Mouse (Mus musculus) layer of hippocampus, postnatal 36 days (tissue): ENCODE measurements around the gene Fto. TPM values are rescaled to one million over a fixed set of nuclear protein-coding genes. Genes with fewer than 3 reads are reported as not detected.

Experiments
- DNase-seq, 2 experiments: peaks; one replicate each; pipeline ENCODE4 v3.0.0; 2022
- total RNA-seq, 2 experiments: library from RNA; stranded (reverse); gene quantifications; 2 replicates each; pipeline ENCODE4 v1.2.3; 2021

The Fto gene
- total RNA-seq, 2 experiments from 2014 or later = 136 to 140 TPM

DNA sequence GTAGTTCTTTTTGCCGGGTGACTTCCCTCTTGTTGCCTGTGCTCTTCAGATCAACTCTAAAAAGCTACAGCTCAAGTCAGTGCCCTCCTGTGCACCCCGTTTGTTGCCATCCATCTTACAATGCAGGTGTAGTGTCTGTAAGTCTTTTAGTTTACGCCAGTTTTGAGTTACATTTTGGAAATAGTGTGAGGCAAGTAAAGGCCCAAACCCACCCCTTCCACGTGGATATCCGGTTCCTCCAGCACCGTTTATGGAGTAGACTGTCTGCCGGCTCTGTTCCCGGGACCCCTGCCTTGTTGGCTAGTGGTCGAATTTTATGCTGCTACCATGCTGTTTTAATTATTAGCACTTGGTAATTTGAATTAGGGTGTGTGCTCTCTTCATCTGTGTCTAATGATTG lies 46.2 kb downstream of the Fto start:
- no peak for DNase-seq

DNA sequence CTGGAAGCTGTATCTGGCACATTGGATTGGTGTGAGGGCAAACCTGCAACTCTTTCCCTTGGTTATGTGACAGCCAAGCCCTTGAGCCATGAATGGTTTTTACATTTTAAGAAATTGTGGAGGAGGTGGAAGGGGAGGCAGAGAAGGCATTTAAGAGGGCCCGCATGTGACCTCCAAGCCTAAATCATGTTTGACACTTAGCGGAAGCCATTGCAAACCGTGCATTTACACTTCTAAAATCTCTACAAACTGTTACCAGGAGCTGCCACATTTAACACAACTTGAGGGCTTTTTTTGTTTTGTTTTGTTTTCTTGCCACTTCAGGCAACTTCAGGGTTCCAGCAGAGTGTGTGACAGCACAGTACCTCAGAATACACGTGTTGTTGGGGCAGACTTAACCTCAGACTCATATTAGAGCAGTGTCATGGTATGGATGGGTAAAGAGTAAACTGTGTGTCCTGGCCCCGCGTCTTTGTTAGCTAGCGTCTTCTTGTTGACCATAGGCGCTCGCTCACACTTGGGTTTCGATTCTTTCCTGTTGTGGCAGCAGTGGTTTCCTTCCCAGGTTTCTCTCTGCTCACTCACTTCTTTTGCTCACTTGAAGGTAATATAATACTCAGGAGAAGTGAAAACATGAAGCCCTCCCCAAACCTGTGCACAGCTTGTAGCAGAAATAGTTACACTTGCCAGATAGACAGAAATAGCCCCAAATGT lies 47.5 kb downstream of the Fto start:
- no peak for DNase-seq

DNA sequence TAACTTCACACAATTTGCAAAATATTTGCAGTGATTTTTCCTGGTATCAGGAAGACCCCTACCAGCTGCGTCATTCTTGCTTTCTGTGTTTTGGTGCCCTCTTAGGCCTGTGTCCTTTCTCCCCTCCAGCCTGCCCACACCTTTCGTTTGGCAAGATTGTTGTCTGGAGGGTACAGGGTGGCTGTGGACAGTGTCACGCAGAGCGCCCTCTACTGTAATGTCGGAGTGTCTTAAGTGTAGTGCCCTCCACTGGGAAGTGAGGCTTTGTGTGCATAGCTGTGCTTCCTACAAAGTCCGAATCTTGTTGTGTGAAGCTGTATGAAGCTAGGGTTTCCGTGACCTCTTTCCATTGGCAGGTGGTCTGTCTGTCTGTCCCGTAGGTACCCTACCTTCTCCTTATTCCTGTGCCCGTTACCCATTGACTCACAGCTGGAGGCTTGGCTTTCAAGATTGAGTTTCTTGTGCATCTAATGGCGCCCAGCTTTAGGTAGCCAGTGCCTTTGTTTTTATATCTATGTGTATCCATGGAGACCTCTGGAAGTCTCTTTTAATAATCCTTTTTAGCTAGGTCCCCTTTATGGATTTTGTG lies 50.0 kb downstream of the Fto start:
- DNase-seq = no peak

DNA sequence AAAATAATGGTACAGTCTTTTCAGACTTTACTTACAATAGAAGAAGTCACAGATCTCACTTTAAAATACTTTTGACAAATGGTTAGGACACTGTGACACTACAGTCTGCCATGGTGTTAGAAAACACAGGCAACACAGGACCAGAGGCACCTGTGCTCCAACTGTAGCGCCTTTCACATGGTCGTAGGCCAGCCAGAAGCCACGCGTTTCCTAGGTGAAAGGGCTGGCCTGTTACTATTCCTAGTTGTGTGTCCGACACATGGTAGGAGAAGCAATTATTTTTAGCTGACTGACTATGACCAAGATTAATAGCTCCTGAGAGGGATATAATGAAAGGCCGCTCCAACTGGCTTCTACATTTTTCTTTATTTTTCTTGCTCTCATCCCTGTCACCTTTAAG lies 50.9 kb downstream of the Fto start:
- no peak for DNase-seq

DNA sequence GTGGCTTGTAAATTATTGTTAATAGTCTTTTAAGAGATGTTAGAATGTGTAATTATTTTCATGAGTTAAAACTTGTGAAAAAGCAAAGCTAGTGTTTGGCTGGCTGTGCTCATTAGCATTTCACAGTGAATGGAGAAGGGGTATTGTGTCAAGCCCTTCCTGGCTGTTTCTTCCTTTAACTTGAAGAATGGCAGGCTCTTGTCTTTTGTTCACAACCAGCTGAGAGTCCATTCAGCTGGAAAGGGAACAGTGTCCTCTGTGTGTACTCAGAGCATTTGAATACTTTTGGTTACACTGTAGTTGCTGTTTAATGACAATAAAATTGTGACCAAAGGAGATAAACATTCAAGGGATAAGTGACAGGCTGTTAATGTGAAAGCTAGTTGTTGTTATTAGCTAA lies 52.5 kb downstream of the Fto start:
- no peak for DNase-seq

DNA sequence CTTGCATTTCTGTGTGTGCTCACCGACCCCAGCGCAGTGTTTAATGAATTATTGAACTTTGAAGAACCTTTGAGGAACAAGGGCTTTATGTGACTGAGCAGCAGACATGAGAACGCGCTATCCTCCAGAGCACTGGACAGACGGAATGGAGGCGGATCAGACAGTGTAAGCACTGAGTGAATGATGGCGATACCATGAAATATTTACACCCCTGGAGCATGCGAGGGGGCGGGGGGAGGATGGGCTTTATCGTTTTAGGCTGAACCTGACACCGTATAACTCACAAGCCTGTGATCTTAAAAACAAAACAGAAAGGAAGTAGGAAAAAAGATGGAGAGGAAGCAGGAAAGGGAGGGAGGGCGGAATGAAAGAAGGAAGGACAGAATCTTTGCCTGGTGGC lies 57.6 kb downstream of the Fto start:
- DNase-seq = no peak

DNA sequence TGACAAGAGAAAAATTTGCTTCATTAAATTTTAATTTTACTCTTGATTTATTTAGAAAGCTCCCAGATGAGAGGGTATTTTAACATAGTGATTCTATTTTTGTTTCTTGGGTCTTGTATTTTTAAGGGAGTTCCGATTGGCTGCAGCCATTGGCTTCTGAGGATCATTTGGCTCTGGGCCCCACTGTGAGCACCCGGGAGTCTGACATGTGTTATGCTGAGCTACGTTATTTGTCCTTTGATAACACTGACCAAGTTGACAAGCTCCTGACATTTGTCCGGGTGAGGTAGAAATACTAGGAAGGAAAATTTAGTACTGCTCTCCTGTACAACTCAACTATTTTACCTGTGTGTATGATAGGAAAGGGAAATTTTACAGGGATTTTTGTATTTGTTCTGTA lies 58.7 kb downstream of the Fto start:
- no peak for DNase-seq

DNA sequence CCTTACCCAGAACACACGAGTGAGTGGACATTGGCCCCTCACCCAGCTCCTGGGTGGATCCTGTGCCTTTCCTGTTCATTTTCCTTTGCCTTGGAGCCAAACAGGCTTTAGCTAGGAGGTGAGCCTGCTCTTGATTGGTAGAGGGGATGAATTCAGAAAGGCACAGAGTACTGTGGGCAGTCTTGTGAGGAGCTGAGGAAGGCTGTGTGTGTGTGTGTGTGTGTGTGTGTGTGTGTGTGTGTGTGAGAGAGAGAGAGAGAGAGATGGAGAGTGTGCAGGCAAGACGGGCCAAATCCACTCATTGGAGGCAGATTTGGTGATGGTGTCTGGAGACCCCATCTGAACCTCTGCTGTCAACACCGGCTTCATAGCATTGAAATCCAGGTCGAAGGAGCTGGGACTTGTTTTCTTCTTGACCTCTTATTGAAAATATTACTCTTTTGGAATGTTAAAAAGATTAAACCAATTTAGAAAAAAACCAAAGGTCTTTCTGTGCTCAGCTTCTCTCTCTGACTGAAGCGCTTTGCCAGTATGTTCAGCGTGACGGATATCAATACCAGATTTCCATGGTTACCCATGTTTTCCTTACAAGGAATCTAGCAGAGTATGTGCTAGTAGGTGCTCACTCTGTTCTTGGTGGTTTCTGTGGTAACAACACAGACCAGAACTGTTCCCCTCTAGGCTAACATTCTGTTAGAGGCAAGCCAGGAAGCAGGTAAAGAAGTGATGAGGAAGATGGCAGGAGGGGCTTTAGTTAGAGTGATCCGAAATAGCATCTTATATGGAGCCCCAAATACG lies 59.7 kb downstream of the Fto start:
- no peak for DNase-seq

DNA sequence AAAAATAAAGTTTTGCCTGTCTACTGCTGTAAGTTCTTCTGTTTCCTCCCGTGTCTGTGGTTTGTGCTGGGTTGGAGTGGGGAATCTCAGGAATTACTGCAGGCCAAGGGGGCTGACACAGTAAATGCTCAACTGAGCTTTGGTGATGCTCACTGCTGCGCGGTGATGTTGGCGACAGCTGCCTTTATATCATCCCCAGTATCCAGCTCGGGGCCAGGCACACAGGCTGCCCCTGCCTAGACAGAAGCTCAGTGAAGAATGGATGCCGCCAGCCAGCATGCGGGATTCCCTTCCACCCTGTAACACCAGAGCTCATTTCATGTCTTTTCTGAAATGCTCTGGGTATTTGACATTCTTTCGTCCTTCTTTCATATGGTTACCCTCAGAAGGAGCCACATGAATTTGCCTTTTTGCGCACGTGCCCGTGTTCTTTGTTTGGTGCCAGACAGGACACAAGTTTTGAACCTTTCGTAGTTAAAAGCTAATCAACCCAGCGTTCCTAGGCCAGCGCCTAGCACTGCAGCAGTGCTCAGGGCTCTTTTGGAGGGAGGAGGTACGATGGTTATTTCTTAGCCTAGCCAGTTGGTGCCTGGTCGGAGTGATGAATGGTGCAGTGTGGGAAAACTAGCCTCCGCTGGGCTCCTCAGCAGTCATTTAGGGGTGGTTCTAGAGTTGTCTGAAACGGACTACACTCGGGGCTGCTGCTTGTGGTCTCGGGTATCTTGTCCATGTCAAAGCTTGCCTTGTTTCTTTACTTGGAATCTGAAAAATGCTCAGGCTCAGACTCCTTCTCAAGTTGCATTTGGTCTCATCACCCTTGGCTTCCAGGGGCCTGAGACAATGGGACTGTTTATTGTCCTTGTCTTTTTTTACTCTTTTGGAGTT lies 62.0 kb downstream of the Fto start:
- DNase-seq = no peak

DNA sequence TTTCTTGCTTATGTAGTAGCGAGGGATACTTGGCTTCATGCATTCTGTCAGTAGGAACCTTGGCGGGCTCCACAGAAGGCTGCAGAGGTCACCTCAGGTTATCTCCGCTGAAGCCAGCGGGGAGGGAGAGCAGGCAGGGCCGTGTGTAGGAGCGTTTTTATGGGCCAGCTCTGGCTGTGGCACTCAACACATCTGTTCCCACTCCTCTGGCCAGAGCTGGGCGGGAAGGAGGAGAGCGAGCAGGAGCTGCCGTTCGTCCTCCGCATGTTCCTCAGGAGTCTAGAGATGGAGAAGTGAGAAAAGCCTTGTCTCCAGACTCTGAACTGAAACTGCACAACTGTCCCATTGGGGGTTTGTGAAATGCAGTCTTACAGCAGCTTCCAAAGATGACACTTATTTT lies 63.5 kb downstream of the Fto start:
- no peak for DNase-seq

DNA sequence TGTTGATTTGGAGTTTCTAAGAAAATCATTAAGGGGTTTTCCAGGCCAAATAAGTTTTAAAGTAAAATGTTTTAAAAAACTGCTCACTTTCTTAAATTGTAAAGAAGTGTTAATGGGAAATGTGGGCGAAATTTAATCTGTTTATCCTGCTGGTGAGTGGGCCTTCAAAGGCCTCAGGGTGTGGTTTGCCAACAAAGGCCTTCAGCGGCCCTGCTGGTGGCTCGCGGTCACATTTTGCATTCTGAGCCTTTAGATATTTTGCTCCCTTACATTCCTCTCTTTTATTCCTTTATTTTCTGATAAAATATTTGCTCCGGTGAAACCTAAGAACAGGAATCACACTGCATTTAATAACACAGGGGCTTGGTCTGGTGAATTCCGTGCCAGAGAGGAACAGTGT lies 64.0 kb downstream of the Fto start:
- DNase-seq = no peak

DNA sequence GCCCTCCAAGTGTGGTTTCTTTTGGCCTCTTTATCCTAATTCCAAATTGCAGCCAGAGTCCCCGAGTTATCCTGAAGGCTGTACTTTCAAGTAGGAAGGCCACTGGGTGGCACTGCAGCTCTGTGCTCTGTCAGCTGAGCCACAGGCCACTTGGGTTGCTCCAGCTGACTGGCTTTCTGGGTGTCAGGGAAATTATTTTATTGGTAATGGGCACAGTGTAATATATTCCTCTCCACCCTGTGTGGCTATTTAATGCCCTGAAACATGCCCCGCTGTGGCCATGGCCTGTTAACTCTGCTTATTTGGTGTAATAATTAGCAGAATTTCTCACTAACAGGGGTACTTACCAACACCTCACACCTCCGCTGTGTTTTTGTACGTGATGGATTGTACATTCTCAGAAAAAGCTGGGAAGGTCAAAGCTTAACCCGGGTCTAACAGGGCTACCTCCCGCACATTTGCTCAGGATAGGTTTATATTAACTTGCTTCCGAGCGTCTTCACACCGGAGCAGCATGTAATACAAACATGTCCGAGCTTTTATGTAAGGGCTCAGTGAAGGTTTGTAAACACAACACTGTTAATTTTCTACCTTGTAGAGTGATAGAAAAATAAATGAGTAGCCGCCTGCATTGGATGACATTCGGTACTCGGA lies 65.6 kb downstream of the Fto start:
- DNase-seq = peak; percentile 72 to 74

DNA sequence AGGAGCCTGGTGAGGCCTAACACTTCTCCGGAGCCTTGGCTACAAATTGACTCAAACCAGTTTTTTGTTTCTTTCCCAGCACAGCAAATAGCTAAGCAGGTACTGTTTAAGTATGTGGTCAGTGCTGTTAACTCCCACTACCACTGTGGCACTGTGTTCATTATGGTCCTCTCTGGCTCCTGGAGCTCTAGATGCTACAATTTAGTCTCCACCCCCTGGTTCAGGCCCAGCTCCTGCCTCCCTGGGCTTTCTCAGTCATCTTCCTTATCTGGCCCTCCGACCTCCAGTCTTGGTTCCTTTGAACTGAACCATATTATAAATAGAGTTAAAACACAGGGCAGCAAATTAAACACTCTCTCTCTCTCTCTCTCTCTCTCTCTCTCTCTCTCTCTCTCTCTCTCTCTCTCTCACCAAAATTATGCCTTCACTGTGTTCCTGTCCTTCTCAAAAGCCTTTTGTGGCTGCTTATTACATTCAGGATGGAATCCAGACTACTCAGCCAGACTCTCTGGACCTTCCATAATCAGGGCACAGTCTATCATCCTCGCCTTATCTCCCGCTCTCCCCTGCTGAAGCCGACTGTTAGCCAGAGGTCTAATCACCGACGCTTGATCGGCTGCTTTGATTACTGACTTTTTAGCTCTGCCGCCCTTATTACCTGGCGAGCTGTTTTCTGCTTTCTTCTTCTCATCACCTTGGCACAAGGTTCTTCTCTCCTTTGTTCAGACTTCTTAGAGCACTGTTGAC lies 67.6 kb downstream of the Fto start:
- no peak for DNase-seq

DNA sequence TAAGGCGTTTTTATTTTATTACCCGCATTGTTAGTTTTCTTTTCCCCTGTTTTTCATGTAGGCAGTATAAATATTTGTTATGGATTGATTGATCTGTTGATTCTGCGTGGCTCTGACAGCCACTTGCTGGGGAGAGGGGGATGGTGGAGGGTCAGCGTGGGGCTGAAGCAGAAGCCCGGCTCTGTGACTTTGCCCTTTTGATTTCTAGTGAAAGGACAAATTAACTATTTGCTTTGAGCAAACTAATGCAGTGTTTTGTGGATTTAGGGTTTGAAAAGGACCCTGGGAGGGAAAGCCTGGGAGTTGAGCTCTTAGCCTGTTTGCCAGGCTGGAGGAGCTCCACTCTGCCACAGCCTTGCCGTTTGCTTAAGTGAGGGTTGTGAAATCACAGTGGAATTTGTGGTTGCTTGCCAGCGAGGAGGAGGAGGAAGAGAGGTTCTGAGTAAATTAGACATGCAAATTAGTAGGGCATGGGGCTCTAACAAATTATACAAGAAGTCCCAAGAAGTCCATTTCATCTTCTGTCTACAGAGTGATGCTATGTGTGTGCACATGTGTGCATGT lies 68.3 kb downstream of the Fto start:
- DNase-seq = no peak

DNA sequence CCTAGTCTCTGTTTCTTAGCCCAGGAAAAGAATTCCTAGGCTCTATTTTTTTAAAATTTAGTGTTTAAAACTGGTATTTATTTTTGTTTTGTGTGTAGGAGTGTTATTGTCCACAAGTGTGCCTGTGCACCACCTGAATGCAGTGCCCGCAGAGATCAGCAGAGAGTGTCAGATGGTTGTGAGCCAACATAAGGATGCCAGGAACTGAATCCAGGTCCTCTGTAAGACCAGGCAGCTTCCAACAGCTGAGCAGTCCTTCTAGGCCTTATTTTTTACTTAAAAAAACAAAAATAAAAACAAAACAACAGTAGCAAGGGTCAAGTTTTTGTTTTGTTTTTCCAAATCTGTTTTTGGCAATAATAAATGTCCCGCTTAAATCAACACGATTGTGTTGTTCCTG lies 69.9 kb downstream of the Fto start:
- DNase-seq = no peak

DNA sequence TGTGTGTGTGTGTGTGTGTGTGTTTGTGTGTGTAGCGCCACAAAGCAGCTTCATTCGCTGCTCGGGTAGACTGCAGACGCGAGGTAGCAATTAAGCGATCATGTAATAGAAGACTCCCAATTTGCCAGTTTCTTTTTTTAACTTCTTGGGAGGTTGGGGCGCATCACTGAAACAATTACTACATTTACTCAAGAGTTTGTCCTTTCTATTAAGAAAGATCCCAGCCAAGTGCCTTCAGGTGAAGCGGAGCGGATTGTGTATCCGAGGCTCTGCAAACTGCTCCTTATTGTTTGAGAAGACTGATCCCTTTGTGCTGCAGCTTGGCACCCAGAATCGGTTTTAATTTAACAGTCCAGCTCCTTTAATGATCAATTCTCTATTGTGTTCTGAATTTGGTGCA lies 70.5 kb downstream of the Fto start:
- DNase-seq = no peak

DNA sequence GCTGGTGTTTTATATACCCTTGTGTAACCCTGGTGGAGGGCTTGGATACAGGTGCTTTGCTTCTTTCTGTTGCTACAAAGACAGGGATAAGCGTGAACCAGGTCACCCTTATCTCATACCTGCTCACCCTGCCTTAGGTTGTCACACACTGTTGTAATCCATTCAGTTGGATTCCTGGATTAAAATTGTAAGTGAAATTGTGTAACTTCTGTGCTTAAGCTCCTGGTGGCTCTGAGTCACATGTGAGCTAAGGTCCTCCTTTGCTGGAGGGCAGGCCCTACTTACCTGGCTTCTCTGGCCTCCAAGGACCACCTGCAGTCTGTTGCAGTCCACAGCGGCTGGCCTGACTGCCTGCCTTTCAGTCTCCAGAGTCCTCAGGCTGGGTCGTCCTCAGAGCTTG lies 71.1 kb downstream of the Fto start:
- DNase-seq = no peak

DNA sequence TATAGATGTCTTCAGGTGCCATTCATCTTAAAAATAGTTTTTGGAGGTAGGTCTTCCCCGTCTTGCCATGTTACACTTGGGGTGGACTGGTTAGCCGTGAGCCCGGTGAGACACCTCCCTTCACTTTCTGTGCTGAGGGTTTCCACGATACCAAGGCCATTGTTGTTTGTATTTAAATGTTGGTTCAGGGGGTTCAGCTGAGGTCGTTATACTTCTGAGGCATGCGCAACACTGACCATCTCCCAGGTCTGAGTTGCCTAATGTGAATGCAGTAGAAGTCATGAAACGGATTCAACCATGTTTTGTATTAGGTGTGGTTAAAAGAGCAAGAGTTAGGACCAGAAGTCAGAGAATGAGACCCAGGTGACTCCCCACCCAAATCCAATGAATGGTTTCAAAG lies 72.5 kb downstream of the Fto start:
- DNase-seq = no peak

DNA sequence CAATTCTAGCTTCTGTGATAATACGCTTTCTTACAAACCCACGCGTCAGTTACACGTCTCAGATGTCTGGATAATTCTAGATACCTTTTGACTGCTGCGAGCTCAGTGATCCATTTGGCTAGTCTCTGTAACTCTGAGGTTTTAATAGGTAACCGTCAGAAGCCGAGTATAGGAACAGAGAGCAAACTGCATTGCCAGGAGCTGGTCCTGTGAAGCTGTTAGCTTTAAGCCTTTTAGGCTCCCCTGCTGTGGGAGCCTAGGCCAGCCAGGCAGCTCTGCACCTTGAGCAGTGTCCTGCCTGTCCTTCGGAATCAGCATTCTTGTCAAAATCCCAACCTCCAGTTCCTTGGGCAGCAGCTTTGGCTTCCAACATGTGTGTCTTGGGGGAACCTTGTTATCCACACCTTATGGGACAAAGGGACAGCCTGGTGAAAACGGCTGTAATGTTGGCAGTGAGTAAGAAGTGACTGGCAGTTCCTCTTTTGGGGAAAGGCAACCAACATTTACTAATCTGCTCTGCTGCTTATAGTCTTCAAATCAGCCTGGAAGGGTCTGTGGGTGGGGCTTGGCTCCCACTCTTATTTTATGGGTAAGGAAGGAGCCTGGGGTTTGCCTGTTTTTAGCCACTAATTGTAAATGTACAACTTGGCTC lies 77.2 kb downstream of the Fto start:
- no peak for DNase-seq

DNA sequence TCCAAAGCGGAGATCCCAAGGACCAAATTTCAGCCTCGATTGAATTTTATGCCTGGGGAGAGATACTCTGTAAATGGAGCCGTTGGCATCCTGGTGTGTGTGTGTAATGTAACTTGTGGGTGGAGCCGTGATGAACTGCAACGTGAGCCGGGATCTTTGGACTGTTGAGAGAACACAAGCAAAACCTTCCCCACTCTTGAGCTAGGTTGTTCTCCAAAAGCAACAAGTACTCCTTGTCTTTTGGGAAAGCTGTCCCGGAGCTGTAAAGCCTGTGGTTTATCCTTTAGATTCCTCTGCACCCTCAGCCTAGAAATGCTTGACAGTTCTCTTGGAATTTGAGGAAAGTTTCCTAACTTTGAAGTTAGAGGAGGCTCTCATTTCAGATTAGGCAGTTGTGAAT lies 78.9 kb downstream of the Fto start:
- DNase-seq = no peak
